Mouse (Mus musculus) heart, adult 2 months (tissue): ENCODE data around the gene Tspan4. TPM values are rescaled to one million over a fixed set of nuclear protein-coding genes. Genes with fewer than 3 reads are reported as not detected.
A peak's percentile ranks its signal among the peaks of the same experiment; 100 is the strongest.

ENCODE experiments used
- DNase-seq, 2 experiments: peaks; one replicate each; pipeline ENCODE4 v3.0.0; 2021
- H3K27ac ChIP-seq: fragments of 200-600 bp; 2 replicates; pipeline ENCODE4 v1.8.1; 2022
- H3K27me3 ChIP-seq: fragments of 200-500 bp; 2 replicates; pipeline ENCODE4 v1.6.1; 2012; ENCODE audit warnings: mild to moderate bottlenecking, low read length, inconsistent platforms, mixed read lengths; ENCODE audit not compliant: control insufficient read depth, insufficient read depth
- H3K36me3 ChIP-seq: fragments of 200-500 bp; 2 replicates; pipeline ENCODE4 v1.6.1; 2012; ENCODE audit warnings: low read length, inconsistent platforms; ENCODE audit not compliant: control insufficient read depth, insufficient read depth
- H3K4me1 ChIP-seq: fragments of 200-500 bp; 2 replicates; pipeline ENCODE4 v1.6.1; 2011; ENCODE audit warnings: low read length; ENCODE audit not compliant: control insufficient read depth, insufficient read depth
- H3K4me3 ChIP-seq: fragments of 200-600 bp; 2 replicates; pipeline ENCODE4 v1.8.1; 2022
- H3K79me2 ChIP-seq: fragments of 200-500 bp; replicated peaks from 2 replicates; pipeline ENCODE4 v1.6.1; 2012; ENCODE audit warnings: mild to moderate bottlenecking, inconsistent platforms, low read length, moderate library complexity, mixed read lengths; ENCODE audit not compliant: control insufficient read depth, insufficient read depth
- H3K9ac ChIP-seq: fragments of 200-500 bp; 2 replicates; pipeline ENCODE4 v1.6.1; 2012; ENCODE audit warnings: low read depth, mild to moderate bottlenecking, control low read depth, inconsistent platforms, low read length, mixed read lengths
- CTCF ChIP-seq: fragments of 200-600 bp; IDR thresholded peaks from 2 replicates; pipeline ENCODE4 v1.8.1; 2022; ENCODE audit warnings: antibody characterized with exemption, mild to moderate bottlenecking, moderate library complexity
- EP300 ChIP-seq: fragments of 200-500 bp; IDR thresholded peaks from 2 replicates; pipeline ENCODE4 v1.6.1; 2011; ENCODE audit warnings: low read depth, low read length, control low read depth; ENCODE audit not compliant: insufficient read depth
- POLR2A ChIP-seq: fragments of 200-500 bp; IDR thresholded peaks from 2 replicates; pipeline ENCODE4 v1.6.1; 2011; ENCODE audit warnings: mild to moderate bottlenecking, low read depth, low read length, control low read depth; ENCODE audit not compliant: insufficient read depth
- WGBS: fragments of 180-500 bp; shearing (Covaris S2); methylation state at CpG from one replicate; pipeline ENCODE4 v1.1.7; 2018; 5-methylcytosine and 5-hydroxymethylcytosine counted together
- intact Hi-C: fragments of 180-260 bp; cut with DNase I; formaldehyde crosslinking; loops from one replicate; pipeline ENCODE4 v1.15.1; 2025
- polyA plus RNA-seq: library from polyadenylated mRNA; depleted of rRNA; stranded (reverse); fragments of >200 nt; gene quantifications from 2 replicates; pipeline ENCODE4 v1.2.3, GENCODE M21; 2012
- total RNA-seq, 2 experiments: library from RNA; stranded (reverse); gene quantifications; 2 replicates each; pipeline ENCODE4 v1.2.3; 2021

Gene Tspan4
- total and polyA plus RNA-seq, 3 experiments: 17.1 to 77.5 (median 40.0) TPM

DNA sequence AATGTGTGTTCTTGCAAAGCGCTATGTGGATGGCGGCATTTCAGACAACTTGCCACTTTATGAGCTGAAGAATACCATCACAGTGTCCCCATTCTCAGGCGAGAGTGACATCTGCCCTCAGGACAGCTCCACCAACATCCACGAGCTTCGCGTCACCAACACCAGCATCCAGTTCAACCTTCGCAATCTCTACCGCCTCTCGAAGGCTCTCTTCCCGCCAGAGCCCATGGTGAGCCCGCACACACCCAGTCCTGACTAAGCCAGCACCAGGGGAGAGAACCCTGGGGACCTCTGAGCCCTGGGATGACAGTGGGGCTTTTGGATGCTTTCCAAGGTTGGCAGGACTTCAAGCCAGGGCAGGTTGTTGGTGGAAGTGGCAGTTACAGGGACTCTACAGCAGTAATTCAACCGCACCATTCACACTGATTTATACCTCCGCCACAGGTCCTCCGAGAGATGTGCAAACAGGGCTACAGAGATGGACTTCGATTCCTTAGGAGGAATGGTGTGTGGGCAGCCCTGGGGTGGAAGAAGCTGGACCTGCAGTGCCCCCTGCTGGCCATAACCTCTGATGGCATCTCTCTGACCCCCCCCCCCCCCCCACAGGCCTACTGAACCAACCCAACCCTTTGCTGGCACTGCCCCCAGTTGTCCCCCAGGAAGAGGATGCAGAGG lies 16.9 kb upstream of the Tspan4 start:
- TF ChIP-seq POLR2A: 0 out of 2 replicates have a peak, but pooled peaks have one; percentile 22
- TF ChIP-seq EP300: 0 out of 2 replicates have a peak, but pooled peaks have one; percentile 37
- peak; percentile 75 for TF ChIP-seq CTCF
- no peak overlapping the region for H3K4me3 ChIP-seq
- H3K36me3 ChIP-seq: peaks cover 5% of the 10 kb centered on the region; the same call in 1 of the 2 replicates
- DNase-seq: peak; percentile 62 to 74
- H3K27me3 ChIP-seq: no peaks in the 10 kb centered on the region
- H3K79me2 ChIP-seq: no peaks in the 10 kb centered on the region
- H3K9ac ChIP-seq: no peak overlapping the region; the same call in 1 of the 2 replicates
- H3K4me1 ChIP-seq: peaks cover 26% of the 10 kb centered on the region
- 72% methylated on average over 15 of the region's 15 CpGs for WGBS
- H3K27ac ChIP-seq: peak overlapping the region; percentile 10; the same call in 1 of the 2 replicates
- intact Hi-C loops: no loop called here

DNA sequence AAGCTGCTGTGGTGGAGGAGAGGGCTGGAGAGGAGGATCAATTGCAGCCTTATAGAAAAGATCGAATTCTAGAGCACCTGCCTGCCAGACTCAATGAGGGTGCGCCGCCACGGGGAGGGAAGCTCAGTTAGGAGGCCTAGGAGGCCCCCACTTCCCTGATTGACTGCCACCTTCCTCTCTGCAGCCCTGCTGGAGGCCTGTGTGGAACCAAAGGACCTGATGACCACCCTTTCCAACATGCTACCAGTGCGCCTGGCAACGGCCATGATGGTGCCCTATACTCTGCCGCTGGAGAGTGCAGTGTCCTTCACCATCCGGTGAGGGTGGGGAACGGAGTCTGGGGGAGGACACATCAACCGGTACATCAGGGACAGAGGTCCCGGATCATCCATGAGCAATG lies 16.4 kb upstream of the Tspan4 start:
- H3K9ac ChIP-seq: no peak overlapping the region
- TF ChIP-seq CTCF (peak; percentile 35; the same call in 1 of the 2 replicates), EP300 (no peak)
- H3K27ac ChIP-seq: peak overlapping the region; percentile 9
- H3K36me3 ChIP-seq: peaks cover 5% of the 10 kb centered on the region; the same call in 1 of the 2 replicates
- no peak overlapping the region for H3K4me3 ChIP-seq
- intact Hi-C loops: no loop called here
- 85% methylated on average over 11 of the region's 11 CpGs for WGBS
- no peaks in the 10 kb centered on the region for H3K79me2 ChIP-seq
- H3K27me3 ChIP-seq: no peaks in the 10 kb centered on the region
- H3K4me1 ChIP-seq: peaks cover 26% of the 10 kb centered on the region
- peak in 1 of 2 experiments; percentile 14 for DNase-seq

DNA sequence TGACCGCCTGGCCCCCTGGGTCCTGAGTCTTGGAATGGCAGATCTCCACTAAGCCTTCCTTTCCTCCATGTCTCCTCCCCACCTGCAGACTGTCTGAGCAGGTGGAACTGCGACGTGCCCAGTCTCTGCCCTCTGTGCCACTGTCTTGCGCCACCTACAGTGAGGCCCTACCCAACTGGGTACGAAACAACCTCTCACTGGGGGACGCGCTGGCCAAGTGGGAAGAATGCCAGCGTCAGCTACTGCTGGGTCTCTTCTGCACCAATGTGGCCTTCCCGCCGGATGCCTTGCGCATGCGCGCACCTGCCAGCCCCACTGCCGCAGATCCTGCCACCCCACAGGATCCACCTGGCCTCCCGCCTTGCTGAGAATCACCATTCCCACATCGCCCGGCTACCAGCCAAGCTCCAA lies 15.7 kb upstream of the Tspan4 start:
- Histone ChIP-seq H3K27ac (peak overlapping the region; percentile 97), H3K9ac (no peak overlapping the region), H3K36me3 (peaks cover 5% of the 10 kb centered on the region; the same call in 1 of the 2 replicates), H3K79me2 (no peaks in the 10 kb centered on the region), H3K4me1 (peaks cover 26% of the 10 kb centered on the region), H3K27me3 (no peaks in the 10 kb centered on the region), H3K4me3 (no peak overlapping the region)
- DNase-seq: peak; percentile 40 to 42
- TF ChIP-seq CTCF: no peak
- no peak for TF ChIP-seq EP300
- no peak for TF ChIP-seq POLR2A
- intact Hi-C loops: no loop called here
- 84% methylated on average over 17 of the region's 17 CpGs for WGBS

DNA sequence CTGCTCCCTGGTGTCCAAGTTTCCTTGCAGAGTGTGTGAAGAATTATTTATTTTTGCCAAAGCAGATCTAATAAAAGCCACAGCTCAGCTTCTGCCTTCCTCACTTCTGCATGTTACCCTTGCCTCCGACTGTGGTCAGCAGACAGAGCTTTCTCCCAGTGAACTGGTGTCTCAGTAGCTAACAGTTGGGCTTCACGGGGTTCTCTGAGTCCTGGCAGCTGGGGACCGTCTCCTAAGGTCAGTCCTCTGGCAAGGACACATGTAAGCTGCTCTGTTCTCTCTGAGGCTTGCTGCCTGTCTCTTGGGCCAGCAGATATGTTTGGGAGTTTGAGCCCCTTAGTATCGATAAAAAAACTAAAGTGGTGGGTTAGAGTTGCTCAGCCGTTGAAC lies 15.0 kb upstream of the Tspan4 start:
- 49% methylated on average over 5 of the region's 5 CpGs for WGBS
- Histone ChIP-seq H3K27ac (peak overlapping the region; percentile 97), H3K4me1 (peaks cover 26% of the 10 kb centered on the region)

GRCm38 (mm10) chr7:141460391-141461113 lies 14.5 kb upstream of the Tspan4 start, which contains the start of gene Cracr2b:
Cracr2b (plus strand) TSS chr7:141461094.
- Histone ChIP-seq H3K27ac (peak within 1 kb of the TSS; percentile 97), H3K4me3 (peak within 1 kb of the TSS; percentile 83), H3K27me3 (no peaks in the 10 kb centered on the region), H3K79me2 (no peaks in the 10 kb centered on the region; the same call in 1 of the 2 replicates), H3K4me1 (peaks cover 29% of the 10 kb centered on the region), H3K36me3 (peaks cover 5% of the 10 kb centered on the region; the same call in 1 of the 2 replicates), H3K9ac (peak within 1 kb of the TSS; percentile 88)
- no peak for TF ChIP-seq CTCF
- 0 out of 2 replicates have a peak, but pooled peaks have one; percentile 17 for TF ChIP-seq EP300
- TF ChIP-seq POLR2A: peak; percentile 52
- DNase-seq: peak; percentile 68 to 73
- intact Hi-C loops: no loop called here
- WGBS: 49% methylated on average over 15 of the region's 15 CpGs

More for the DNA sequence above, 15.0 kb upstream of the Tspan4 start:
- no peaks in the 10 kb centered on the region; the same call in 1 of the 2 replicates for H3K79me2 ChIP-seq
- TF ChIP-seq CTCF (no peak), EP300 (no peak), POLR2A (no peak)
- H3K27me3 ChIP-seq: no peaks in the 10 kb centered on the region
- peak in 1 of 2 experiments; percentile 38 for DNase-seq
- no peak overlapping the region for H3K4me3 ChIP-seq
- no peak overlapping the region for H3K9ac ChIP-seq
- intact Hi-C loops: no loop called here
- H3K36me3 ChIP-seq: peaks cover 5% of the 10 kb centered on the region; the same call in 1 of the 2 replicates
